Mouse (Mus musculus) limb, embryonic 15.5 days (tissue): ENCODE data around the gene Focad. TPM values are rescaled to one million over a fixed set of nuclear protein-coding genes. Genes with fewer than 3 reads are reported as not detected.

Source experiments
- ATAC-seq: fragments of 200-750 bp; cut with Nextera tagmentation; 2 replicates; pipeline ENCODE4 v1.8.0; 2017; ENCODE audit warnings: low read depth, moderate TSS enrichment; ENCODE audit not compliant: insufficient number of reproducible peaks, low FRiP score, low TSS enrichment
- H3K27ac ChIP-seq: fragments of 300-500 bp; sonication (generic); 2 replicates; pipeline ENCODE4 v1.5.1; 2015; ENCODE audit warnings: moderate library complexity, mild to moderate bottlenecking, inconsistent platforms
- H3K27me3 ChIP-seq: fragments of 300-500 bp; sonication (generic); 2 replicates; pipeline ENCODE4 v1.6.1; 2015; ENCODE audit warnings: inconsistent platforms
- H3K36me3 ChIP-seq: fragments of 300-500 bp; sonication (generic); 2 replicates; pipeline ENCODE4 v1.6.1; 2015; ENCODE audit warnings: inconsistent platforms
- H3K4me1 ChIP-seq: fragments of 300-500 bp; sonication (generic); 2 replicates; pipeline ENCODE4 v1.6.1; 2015; ENCODE audit warnings: inconsistent platforms
- H3K4me2 ChIP-seq: fragments of 300-500 bp; sonication (generic); 2 replicates; pipeline ENCODE4 v1.6.1; 2015; ENCODE audit warnings: mild to moderate bottlenecking, inconsistent platforms
- H3K4me3 ChIP-seq: fragments of 300-500 bp; sonication (generic); 2 replicates; pipeline ENCODE4 v1.5.1; 2015; ENCODE audit warnings: mild to moderate bottlenecking, inconsistent platforms
- H3K9ac ChIP-seq: fragments of 300-500 bp; sonication (generic); 2 replicates; pipeline ENCODE4 v1.6.1; 2015; ENCODE audit warnings: inconsistent platforms
- H3K9me3 ChIP-seq: fragments of 300-500 bp; sonication (generic); 2 replicates; pipeline ENCODE4 v1.6.1; 2016; ENCODE audit warnings: inconsistent platforms
- WGBS: fragments of 180-500 bp; shearing (Covaris S2); methylation state at CpG from one replicate; pipeline ENCODE4 v1.1.7; 2015; 5-methylcytosine and 5-hydroxymethylcytosine counted together
- polyA plus RNA-seq: library from polyadenylated mRNA; unstranded; fragments of >200 nt; fragmentation: Nextera tagmentation; extraction: Ambion mirVana; gene quantifications from 2 replicates; pipeline ENCODE4 v1.2.1, GENCODE M21; 2015

The Focad gene
- polyA plus RNA-seq, 1 experiment from 2014 or later, result 15.4 TPM

- Histone ChIP-seq H3K4me3 (no peak overlapping the region), H3K4me1 (no peaks in the 10 kb centered on the region), H3K27me3 (no peaks in the 10 kb centered on the region), H3K9ac (no peak overlapping the region), H3K27ac (no peak overlapping the region), H3K4me2 (no peak overlapping the region), H3K9me3 (no peaks in the 10 kb centered on the region), H3K36me3 (no peaks in the 10 kb centered on the region)
- no peak for ATAC-seq
- WGBS, result 77% methylated on average over 2 of the region's 2 CpGs
Observed at GRCm38 (mm10) chr4:88218797-88219196, 124.4 kb downstream of the Focad start.

- no peak for ATAC-seq
- Histone ChIP-seq H3K27ac (no peak overlapping the region), H3K4me1 (no peaks in the 10 kb centered on the region), H3K4me3 (no peak overlapping the region), H3K9me3 (no peaks in the 10 kb centered on the region), H3K9ac (no peak overlapping the region), H3K4me2 (no peak overlapping the region), H3K27me3 (no peaks in the 10 kb centered on the region), H3K36me3 (no peaks in the 10 kb centered on the region)
- 48% methylated on average over 3 of the region's 3 CpGs for WGBS
Observed at GRCm38 (mm10) chr4:88231375-88231774, 136.9 kb downstream of the Focad start.

GRCm38 (mm10) chr4:88235941-88236340 lies 141.5 kb downstream of the Focad start:
- Histone ChIP-seq H3K4me1 (0 out of 2 replicates have a peak, but pooled peaks cover 2% of the 10 kb centered on the region), H3K4me3 (no peak overlapping the region), H3K27me3 (no peaks in the 10 kb centered on the region), H3K9me3 (no peaks in the 10 kb centered on the region), H3K9ac (no peak overlapping the region), H3K27ac (no peak overlapping the region), H3K4me2 (no peak overlapping the region), H3K36me3 (no peaks in the 10 kb centered on the region)
- WGBS, result 65% methylated on average over 6 of the region's 6 CpGs
- no peak for ATAC-seq

- H3K36me3 ChIP-seq, result no peaks in the 10 kb centered on the region
Observed at GRCm38 (mm10) chr4:88236926-88237756, 142.7 kb downstream of the Focad start.

GRCm38 (mm10) chr4:88238351-88238750 lies 143.9 kb downstream of the Focad start:
- Histone ChIP-seq H3K9ac (no peak overlapping the region), H3K36me3 (no peaks in the 10 kb centered on the region), H3K9me3 (no peaks in the 10 kb centered on the region), H3K27ac (no peak overlapping the region), H3K27me3 (no peaks in the 10 kb centered on the region), H3K4me3 (no peak overlapping the region), H3K4me2 (no peak overlapping the region), H3K4me1 (0 out of 2 replicates have a peak, but pooled peaks cover 2% of the 10 kb centered on the region)
- ATAC-seq, result no peak
- 35% methylated on average over 7 of the region's 7 CpGs for WGBS

More at GRCm38 (mm10) chr4:88236926-88237756, 142.7 kb downstream of the Focad start:
- Histone ChIP-seq H3K27me3 (no peaks in the 10 kb centered on the region), H3K9me3 (no peaks in the 10 kb centered on the region), H3K4me3 (no peak overlapping the region), H3K4me1 (0 out of 2 replicates have a peak, but pooled peaks cover 2% of the 10 kb centered on the region), H3K9ac (no peak overlapping the region), H3K27ac (no peak overlapping the region), H3K4me2 (no peak overlapping the region)
- 63% methylated on average over 12 of the region's 12 CpGs for WGBS
- ATAC-seq, result no peak

GRCm38 (mm10) chr4:88243834-88244233 lies 149.4 kb downstream of the Focad start:
- Histone ChIP-seq H3K4me3 (no peak overlapping the region), H3K27ac (no peak overlapping the region), H3K36me3 (no peaks in the 10 kb centered on the region), H3K4me2 (no peak overlapping the region), H3K9ac (no peak overlapping the region), H3K9me3 (no peaks in the 10 kb centered on the region), H3K27me3 (no peaks in the 10 kb centered on the region), H3K4me1 (no peaks in the 10 kb centered on the region)
- no peak for ATAC-seq
- WGBS, result 88% methylated on average over 2 of the region's 2 CpGs

- Histone ChIP-seq H3K36me3 (no peaks in the 10 kb centered on the region), H3K9ac (no peak overlapping the region), H3K27me3 (no peaks in the 10 kb centered on the region), H3K9me3 (no peaks in the 10 kb centered on the region), H3K4me3 (no peak overlapping the region), H3K4me1 (no peaks in the 10 kb centered on the region), H3K27ac (no peak overlapping the region), H3K4me2 (no peak overlapping the region)
- 70% methylated on average over 4 of the region's 4 CpGs for WGBS
- no peak for ATAC-seq
Observed at GRCm38 (mm10) chr4:88245494-88245893, 151.1 kb downstream of the Focad start.

- H3K4me2 ChIP-seq, result no peak overlapping the region
- ATAC-seq, result no peak
- H3K4me3 ChIP-seq, result no peak overlapping the region
- WGBS, result 86% methylated on average over 5 of the region's 5 CpGs
- H3K36me3 ChIP-seq, result no peaks in the 10 kb centered on the region
- H3K4me1 ChIP-seq, result no peaks in the 10 kb centered on the region
- no peaks in the 10 kb centered on the region for H3K9me3 ChIP-seq
- no peak overlapping the region for H3K9ac ChIP-seq
- H3K27me3 ChIP-seq, result no peaks in the 10 kb centered on the region
- H3K27ac ChIP-seq, result no peak overlapping the region
Observed at GRCm38 (mm10) chr4:88261349-88261748, 166.9 kb downstream of the Focad start.

GRCm38 (mm10) chr4:88264536-88264935 lies 170.1 kb downstream of the Focad start:
- no peaks in the 10 kb centered on the region for H3K4me1 ChIP-seq
- no peaks in the 10 kb centered on the region for H3K27me3 ChIP-seq
- H3K9me3 ChIP-seq, result no peaks in the 10 kb centered on the region
- no peak for ATAC-seq
- H3K4me3 ChIP-seq, result no peak overlapping the region
- no peak overlapping the region for H3K9ac ChIP-seq
- no peaks in the 10 kb centered on the region for H3K36me3 ChIP-seq
- no peak overlapping the region for H3K27ac ChIP-seq
- no peak overlapping the region for H3K4me2 ChIP-seq
- WGBS, result 87% methylated on average over 1 of the region's 1 CpGs

- no peak overlapping the region for H3K9ac ChIP-seq
- H3K27ac ChIP-seq, result no peak overlapping the region
- H3K27me3 ChIP-seq, result no peaks in the 10 kb centered on the region
- H3K36me3 ChIP-seq, result no peaks in the 10 kb centered on the region
- no peaks in the 10 kb centered on the region for H3K4me1 ChIP-seq
- 51% methylated on average over 7 of the region's 7 CpGs for WGBS
- no peak overlapping the region for H3K4me3 ChIP-seq
- H3K9me3 ChIP-seq, result no peaks in the 10 kb centered on the region
- ATAC-seq, result no peak
- no peak overlapping the region for H3K4me2 ChIP-seq
Observed at GRCm38 (mm10) chr4:88270408-88271067, 176.1 kb downstream of the Focad start.

- WGBS, result 33% methylated on average over 6 of the region's 6 CpGs
- no peak overlapping the region for H3K27ac ChIP-seq
- no peaks in the 10 kb centered on the region for H3K27me3 ChIP-seq
- H3K4me2 ChIP-seq, result no peak overlapping the region
- no peak overlapping the region for H3K4me3 ChIP-seq
- no peaks in the 10 kb centered on the region for H3K4me1 ChIP-seq
- no peaks in the 10 kb centered on the region for H3K9me3 ChIP-seq
- no peak for ATAC-seq
- H3K36me3 ChIP-seq, result no peaks in the 10 kb centered on the region
- H3K9ac ChIP-seq, result no peak overlapping the region
Observed at GRCm38 (mm10) chr4:88275571-88276041, 181.2 kb downstream of the Focad start.

GRCm38 (mm10) chr4:88276058-88276734 lies 181.8 kb downstream of the Focad start:
- H3K27me3 ChIP-seq, result no peaks in the 10 kb centered on the region
- no peak overlapping the region for H3K4me2 ChIP-seq
- H3K9ac ChIP-seq, result no peak overlapping the region
- H3K27ac ChIP-seq, result no peak overlapping the region
- H3K4me1 ChIP-seq, result no peaks in the 10 kb centered on the region
- ATAC-seq, result no peak
- no peaks in the 10 kb centered on the region for H3K36me3 ChIP-seq
- H3K4me3 ChIP-seq, result no peak overlapping the region
- 72% methylated on average over 4 of the region's 4 CpGs for WGBS
- no peaks in the 10 kb centered on the region for H3K9me3 ChIP-seq
